ENCODE assay signal across 8 mouse cellular contexts in genomic region chr6:125137002-125137671, GRCm38 (mm10). TPM values are rescaled to one million over a fixed set of nuclear protein-coding genes. Genes with fewer than 3 reads are reported as not detected.
DNase-seq lines count a peak whose midpoint lies in the region; ATAC-seq lines count a peak whose summit lies in the region.

No protein-coding gene starts in this region.

- DNase-seq in adrenal gland, postnatal 25 days, result peak; percentile 47
- no peak for DNase-seq in adrenal gland, adult 8-10 months
- peak; percentile 62 for DNase-seq in layer of hippocampus, adult 11-12 months (ENCODE audit: low spot score)
- no peak for DNase-seq in layer of hippocampus, adult 8-10 months (ENCODE audit: low spot score in 2 of 2)
- DNase-seq in A20 (ENCODE audit: low read depth, low spot score), result peak; percentile 37
- DNase-seq in embryo, embryonic 11 days, result peak; percentile 53
- DNase-seq in gastrocnemius, postnatal 14 days, result no peak

- intact Hi-C loops in gastrocnemius, postnatal 14 days (cut with DNase I; ENCODE audit: low total_unique reads), result loop anchor here (5.0 kb wide), 1 partner anchor 35 kb away; no protein-coding TSS in a partner anchor

- ATAC-seq in megakaryocyte progenitor cell, adult 5-6 weeks (replicated peaks; ENCODE audit: poor library complexity), result peak; percentile 52

RNA-seq across cellular contexts. Expression of gene Nop2, which starts 5.4 kb away (rescaled TPM):
- 36.2 and 44.0 TPM in 2 replicates for total RNA-seq in adrenal gland, postnatal 25 days (2021)
- total RNA-seq in adrenal gland, adult 8-10 months (2022), result 10 to 100 TPM; 41.6 to 48.8 (median 43.4) TPM
- total RNA-seq in layer of hippocampus, adult 8-10 months (2022), result 10 to 100 TPM; 33.0 to 33.9 (median 33.5) TPM
- 42.8 and 43.7 TPM in 2 replicates for total RNA-seq in megakaryocyte progenitor cell, adult 5-6 weeks (2015)
- 82.3 and 83.8 TPM in 2 replicates for total RNA-seq in megakaryocyte progenitor cell, adult 5-6 weeks (2017)
- 10 to 100 TPM; 16.0 to 20.4 TPM for total RNA-seq in gastrocnemius, postnatal 14 days (2021)

RNA-seq across cellular contexts. Expression of gene Iffo1, which starts 7.9 kb away (rescaled TPM):
- total RNA-seq in adrenal gland, postnatal 25 days (2021), result 27.8 and 43.8 TPM in 2 replicates
- total RNA-seq in adrenal gland, adult 8-10 months (2022), result 10 to 100 TPM; 15.2 to 60.0 (median 37.1) TPM
- total RNA-seq in layer of hippocampus, adult 8-10 months (2022), result 10 to 100 TPM; 67.2 to 78.4 (median 74.4) TPM
- total RNA-seq in megakaryocyte progenitor cell, adult 5-6 weeks (2015), result 14.3 and 18.1 TPM in 2 replicates
- total RNA-seq in megakaryocyte progenitor cell, adult 5-6 weeks (2017), result 14.2 and 15.7 TPM in 2 replicates
- total RNA-seq in gastrocnemius, postnatal 14 days (2021), result 10 to 100 TPM; 24.0 to 28.7 TPM

RNA-seq across cellular contexts. Expression of gene Gapdh, which starts 29.1 kb away (rescaled TPM):
- total RNA-seq in adrenal gland, postnatal 25 days (2021), result 1,475 and 1,510 TPM in 2 replicates
- 1,000 to 10,000 TPM; 1,769 to 2,176 (median 2,111) TPM for total RNA-seq in adrenal gland, adult 8-10 months (2022)
- total RNA-seq in layer of hippocampus, adult 8-10 months (2022), result 1,000 to 10,000 TPM; 2,500 to 2,996 (median 2,728) TPM
- total RNA-seq in megakaryocyte progenitor cell, adult 5-6 weeks (2015), result 3,979 and 4,068 TPM in 2 replicates
- total RNA-seq in megakaryocyte progenitor cell, adult 5-6 weeks (2017), result 1,418 and 1,569 TPM in 2 replicates
- total RNA-seq in gastrocnemius, postnatal 14 days (2021), result over 10,000 TPM in 1 of 2 experiments, 1,000 to 10,000 TPM in 1; 9,479 to 10,041 TPM

RNA-seq across cellular contexts. Expression of gene Chd4, which starts 41.4 kb away (rescaled TPM):
- total RNA-seq in adrenal gland, postnatal 25 days (2021), result 175 and 203 TPM in 2 replicates
- 100 to 1,000 TPM; 140 to 272 (median 202) TPM for total RNA-seq in adrenal gland, adult 8-10 months (2022)
- total RNA-seq in layer of hippocampus, adult 8-10 months (2022), result 100 to 1,000 TPM; 159 to 187 (median 175) TPM
- total RNA-seq in megakaryocyte progenitor cell, adult 5-6 weeks (2015), result 85.7 and 91.6 TPM in 2 replicates
- 299 and 375 TPM in 2 replicates for total RNA-seq in megakaryocyte progenitor cell, adult 5-6 weeks (2017)
- total RNA-seq in gastrocnemius, postnatal 14 days (2021), result 10 to 100 TPM; 75.1 to 84.3 TPM

RNA-seq across cellular contexts. Expression of gene Ncapd2, which starts 54.4 kb away (rescaled TPM):
- 35.6 and 48.3 TPM in 2 replicates for total RNA-seq in adrenal gland, postnatal 25 days (2021)
- total RNA-seq in adrenal gland, adult 8-10 months (2022), result 10 to 100 TPM; 10.6 to 40.2 (median 26.6) TPM
- total RNA-seq in layer of hippocampus, adult 8-10 months (2022), result 10 to 100 TPM; 21.7 to 33.4 (median 23.7) TPM
- total RNA-seq in megakaryocyte progenitor cell, adult 5-6 weeks (2015), result 205 and 228 TPM in 2 replicates
- 207 and 256 TPM in 2 replicates for total RNA-seq in megakaryocyte progenitor cell, adult 5-6 weeks (2017)
- total RNA-seq in gastrocnemius, postnatal 14 days (2021), result 10 to 100 TPM; 18.4 to 18.7 TPM

Comparison
In these comparisons a context has a peak if more than half of its experiments do, and no peak if none do; other contexts are left out.
1. DNase-seq: peak in adrenal gland, postnatal 25 days (single experiment), layer of hippocampus, adult 11-12 months (single experiment), A20 (single experiment) and embryo, embryonic 11 days (single experiment); none in adrenal gland, adult 8-10 months (single experiment), layer of hippocampus, adult 8-10 months (0 of 2) and gastrocnemius, postnatal 14 days (single experiment).